Mouse (Mus musculus) lung, postnatal 36 days (tissue): ENCODE measurements at regions not wholly inside any gene's neighbourhood (a gene's known extent, or its start where the extent isn't known, plus 50 kb on each side); places are given as distances from the start of the nearest gene placed in this dataset.
A peak's percentile ranks its signal among the peaks of the same experiment; 100 is the strongest.

Source experiments
- DNase-seq: peaks from one replicate; pipeline ENCODE4 v3.0.0; 2022; ENCODE audit warnings: mixed read lengths

DNA sequence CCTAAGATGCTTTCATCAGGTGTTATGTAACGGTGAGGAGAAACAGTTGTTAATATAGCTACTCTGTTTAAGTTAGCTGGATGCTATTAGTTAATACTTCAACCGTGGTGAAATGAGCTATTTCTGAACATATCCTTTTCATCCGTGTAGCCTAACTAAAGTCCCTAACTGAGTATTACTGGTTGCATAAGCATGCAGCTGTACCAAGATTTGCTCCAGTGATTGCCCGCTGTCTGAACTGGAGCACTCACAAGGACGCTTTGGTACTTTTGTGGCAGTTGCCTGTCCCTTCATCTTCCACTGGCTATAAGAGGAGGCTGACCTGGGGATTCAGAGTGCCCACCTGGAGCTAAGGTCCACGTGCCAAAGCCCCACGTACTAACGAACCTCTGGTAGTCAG lies 65.3 kb upstream of the Lnx1 start:
- no peak for DNase-seq

DNA sequence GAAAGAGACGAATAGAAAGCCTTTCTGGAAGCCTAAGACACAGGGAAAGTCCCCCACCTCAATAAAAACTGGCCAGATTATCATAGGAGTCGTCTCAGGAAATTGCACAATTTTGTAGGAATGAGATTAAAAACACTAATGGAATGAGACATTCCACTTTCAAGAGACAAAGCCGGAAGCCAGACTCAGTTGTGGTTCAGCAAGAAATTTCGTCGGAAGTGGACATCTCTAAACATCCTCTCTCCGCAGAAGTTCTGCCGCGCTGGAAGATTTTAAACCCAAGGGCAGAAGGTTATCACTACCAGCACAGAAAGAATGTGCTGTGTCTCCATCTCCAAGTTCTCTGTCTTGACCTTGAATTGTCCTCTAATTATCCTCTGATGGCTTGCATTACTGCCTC lies 63.5 kb upstream of the Lnx1 start:
- peak; percentile 7 for DNase-seq

DNA sequence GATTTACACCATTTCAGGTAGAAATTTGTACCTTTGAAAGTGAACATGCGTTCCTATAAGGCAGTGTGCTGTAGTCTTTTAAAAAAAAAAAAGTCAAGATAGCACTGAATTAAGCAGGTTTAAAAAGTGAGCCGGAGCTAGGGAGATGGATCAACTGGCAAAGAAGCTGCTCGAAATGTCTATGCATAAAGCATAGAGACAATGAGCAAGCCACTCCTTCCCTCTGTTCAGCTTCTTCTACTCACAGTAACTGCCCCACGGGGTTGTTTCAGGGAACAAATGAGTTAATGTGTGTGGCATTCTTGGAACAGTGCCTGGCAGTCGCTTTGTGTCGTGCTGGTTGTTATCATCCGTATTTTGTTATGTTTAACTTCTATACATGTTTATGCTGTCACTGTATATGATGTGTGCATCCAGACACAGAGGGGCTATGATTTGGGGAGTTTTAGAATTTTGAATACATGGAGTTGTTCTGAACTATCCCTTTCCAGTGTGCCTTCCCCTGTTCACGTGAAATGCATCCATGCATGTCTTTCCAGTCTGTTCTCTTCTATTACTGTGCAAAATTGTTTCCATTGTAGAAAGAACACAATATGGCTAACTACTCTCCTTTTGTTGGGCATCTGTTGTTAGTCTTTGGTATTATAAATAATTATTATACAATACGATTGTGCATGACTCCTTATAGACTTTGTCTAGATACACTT lies 62.5 kb upstream of the Lnx1 start:
- no peak for DNase-seq

DNA sequence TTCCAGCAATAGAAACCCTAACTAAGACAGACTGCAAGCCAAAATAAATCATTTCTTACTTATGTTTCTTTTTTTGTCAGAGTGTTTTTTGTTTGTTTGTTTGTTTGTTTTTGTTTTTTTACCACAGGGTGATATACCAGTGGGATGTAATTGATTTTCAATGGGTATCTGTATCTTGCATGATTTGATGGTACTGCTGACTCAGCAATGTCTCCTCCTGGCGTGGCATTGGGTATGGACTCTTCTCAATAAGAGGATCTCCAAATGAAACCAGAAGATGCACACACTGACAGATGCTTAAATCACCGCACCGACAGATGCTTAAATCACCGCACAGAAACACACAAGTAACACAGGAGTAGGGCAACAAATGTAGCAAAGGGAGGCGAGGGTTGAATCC lies 54.8 kb upstream of the Lnx1 start:
- no peak for DNase-seq

DNA sequence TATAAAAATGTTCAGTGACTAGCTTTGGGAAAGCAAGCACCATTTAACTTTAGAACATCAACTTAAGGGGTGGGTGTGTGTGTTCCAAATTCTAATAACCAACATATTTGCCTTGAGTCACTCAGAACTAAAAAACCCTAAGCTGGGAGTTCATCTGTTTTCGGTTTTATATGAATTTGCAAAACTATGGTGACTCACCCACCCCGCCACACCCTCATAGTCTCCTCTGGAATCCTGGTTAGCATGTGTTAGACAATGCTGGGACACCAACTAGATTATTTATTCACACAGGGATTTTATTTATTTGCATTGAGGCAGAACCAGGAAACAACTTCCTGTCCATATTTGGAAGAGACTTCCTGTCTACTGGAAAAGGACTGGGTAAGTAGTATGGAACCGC lies 50.2 kb upstream of the Lnx1 start:
- DNase-seq: no peak
